Mouse (Mus musculus) ES-E14 (cell line): Measurements from ENCODE around the gene Tsacc. TPM values are rescaled to one million over a fixed set of nuclear protein-coding genes. Genes with fewer than 3 reads are reported as not detected.
"Not testable (repeated sequence)": the region's sequence is repeated elsewhere in the genome, so short reads cannot be mapped to it uniquely, and the experiment has no call there.

Source experiments
- DNase-seq: peaks from one replicate; pipeline ENCODE4 v3.0.0-alpha.2; 2013; ENCODE audit warnings: low read depth, low spot score
- H3K27ac ChIP-seq: 2 replicates; pipeline ENCODE4 v1.5.1; 2012; ENCODE audit warnings: low read depth, mild to moderate bottlenecking, low read length, moderate library complexity, mixed read lengths; ENCODE audit not compliant: poor library complexity, insufficient read depth, severe bottlenecking
- H3K36me3 ChIP-seq: 2 replicates; pipeline ENCODE4 v1.6.1; 2012; ENCODE audit warnings: mild to moderate bottlenecking, low read length, moderate library complexity, mixed read lengths; ENCODE audit not compliant: control insufficient read depth, poor library complexity, insufficient read depth, severe bottlenecking
- H3K4me1 ChIP-seq, 2 experiments: fragments of 150-350 bp in 1 of 2; sonication (generic) in 1 of 2; 2 replicates each; pipeline ENCODE4 v1.6.1; 2012; ENCODE audit warnings: low read length in 2 of 2, mild to moderate bottlenecking in 1 of 2, mixed read lengths in 1 of 2; ENCODE audit not compliant: control insufficient read depth in 2 of 2, insufficient read depth in 2 of 2, poor library complexity in 1 of 2
- H3K4me3 ChIP-seq, 2 experiments: fragments of 150-350 bp in 1 of 2; sonication (generic) in 1 of 2; 2 replicates each; pipeline ENCODE4 v1.5.1; 2012; ENCODE audit warnings: low read length in 2 of 2, low read depth in 1 of 2, mild to moderate bottlenecking in 1 of 2, mixed read lengths in 1 of 2; ENCODE audit not compliant: insufficient read depth in 1 of 2, poor library complexity in 1 of 2, severe bottlenecking in 1 of 2
- H3K9ac ChIP-seq: 2 replicates; pipeline ENCODE4 v1.6.1; 2012; ENCODE audit warnings: low read depth, mild to moderate bottlenecking, low read length, mixed read lengths; ENCODE audit not compliant: poor library complexity, insufficient read depth, severe bottlenecking
- H3K9me3 ChIP-seq: fragments of 150-350 bp; sonication (generic); 2 replicates; pipeline ENCODE4 v1.6.1; 2012; ENCODE audit warnings: low read depth, mild to moderate bottlenecking, low read length; ENCODE audit not compliant: control insufficient read depth, insufficient read depth
- CHD2 ChIP-seq: IDR thresholded peaks from 2 replicates; pipeline ENCODE4 v1.6.1; 2014; ENCODE audit warnings: mild to moderate bottlenecking, low read depth, low read length, inconsistent platforms
- HCFC1 ChIP-seq: IDR thresholded peaks from 2 replicates; pipeline ENCODE4 v1.6.1; 2012; ENCODE audit warnings: low read length, inconsistent platforms, borderline replicate concordance; ENCODE audit not compliant: insufficient read depth
- MAFK ChIP-seq: IDR thresholded peaks from 2 replicates; pipeline ENCODE4 v1.6.1; 2014; ENCODE audit warnings: mild to moderate bottlenecking, low read depth, low read length, inconsistent platforms; ENCODE audit not compliant: insufficient read depth
- ZC3H11A ChIP-seq: IDR thresholded peaks from 2 replicates; pipeline ENCODE4 v1.6.1; 2012; ENCODE audit warnings: low read depth, mild to moderate bottlenecking, inconsistent platforms, low read length, borderline replicate concordance
- ZNF384 ChIP-seq: IDR thresholded peaks from 2 replicates; pipeline ENCODE4 v1.6.1; 2012; ENCODE audit warnings: low read depth, low read length, inconsistent platforms
- in situ Hi-C, 2 experiments: fragments of 600-800 bp; cut with MboI; formaldehyde crosslinking; loops; one replicate each; pipeline ENCODE4 v1.15.1; 2025; ENCODE audit warnings: low sequenced_read_pairs in 2 of 2, inconsistent platforms in 1 of 2; ENCODE audit not compliant: unreplicated experiment in 2 of 2
- total RNA-seq: library from RNA; depleted of rRNA; stranded (reverse); fragments of 300-350 nt; gene quantifications from 2 replicates; pipeline ENCODE4 v1.2.3, GENCODE M21; 2012

Gene Tsacc
- total RNA-seq, 1 experiment: 16.7 TPM

- H3K36me3 ChIP-seq, in situ Hi-C loops, H3K9me3 ChIP-seq, DNase-seq, H3K9ac ChIP-seq, H3K27ac ChIP-seq, H3K4me3 ChIP-seq: not testable (repeated sequence)
- TF ChIP-seq ZNF384: peak; percentile 87
- H3K4me1 ChIP-seq: peaks cover 9 to 13% of the 10 kb centered on the region in 2 experiments
Observed at GRCm38 (mm10) chr3:88285565-88285895, 11.3 kb downstream of the Tsacc start.

- in situ Hi-C loops, H3K9ac ChIP-seq, H3K4me3 ChIP-seq, H3K36me3 ChIP-seq, H3K9me3 ChIP-seq, DNase-seq: not testable (repeated sequence)
- 0 out of 2 replicates have a peak overlapping the region, but pooled peaks have one; percentile 63 for H3K27ac ChIP-seq
- peaks cover 10 to 14% of the 10 kb centered on the region in 2 experiments for H3K4me1 ChIP-seq
Observed at GRCm38 (mm10) chr3:88284815-88285564, 11.8 kb downstream of the Tsacc start.

DNA sequence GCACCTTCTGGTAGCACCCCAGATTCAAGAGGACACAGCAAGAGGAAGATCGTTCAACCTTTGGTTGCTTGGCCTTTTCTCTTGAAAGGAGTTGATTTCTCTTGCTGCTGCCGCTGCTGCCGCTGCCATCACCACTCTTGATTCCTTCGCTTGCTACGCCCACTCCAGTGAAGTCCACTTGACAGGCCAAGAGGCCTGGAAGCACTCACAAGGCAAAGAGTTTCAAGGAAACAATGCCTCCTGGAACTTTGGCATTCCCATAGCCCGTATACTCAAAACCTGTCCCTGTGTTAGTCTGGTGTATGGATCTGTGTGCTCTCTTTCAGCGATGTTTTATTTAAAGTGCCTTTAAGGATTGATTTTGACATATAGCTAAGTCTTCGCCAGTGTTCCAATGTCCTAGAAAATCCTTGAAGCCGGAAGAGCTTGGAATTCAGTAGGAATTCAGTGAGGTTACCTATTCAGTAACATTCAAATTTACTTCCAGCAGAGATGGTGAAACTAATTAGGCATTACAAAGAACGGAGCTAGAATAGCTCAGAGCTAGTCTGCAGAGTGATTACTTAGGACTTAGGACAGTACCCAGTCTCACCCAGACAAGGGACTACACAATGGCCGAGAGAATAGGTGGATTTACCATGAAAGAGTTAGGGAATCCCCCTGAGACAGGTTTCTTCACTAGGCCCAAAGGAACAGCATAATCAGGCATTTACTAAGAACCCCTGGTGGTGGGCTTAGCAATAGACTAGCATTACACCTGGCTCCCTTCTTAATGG is 15.5 kb downstream of the Tsacc start:
- in situ Hi-C loops, H3K9me3 ChIP-seq, DNase-seq, H3K36me3 ChIP-seq: not testable (repeated sequence)
- Histone ChIP-seq H3K27ac (peak overlapping the region; percentile 92), H3K4me3 (peak overlapping the region; percentile 11 to 40; a peak in 3 of 4 replicates), H3K9ac (peak overlapping the region; percentile 45; the same call in 1 of the 2 replicates), H3K4me1 (peaks cover 16 to 20% of the 10 kb centered on the region in 2 experiments)

DNA sequence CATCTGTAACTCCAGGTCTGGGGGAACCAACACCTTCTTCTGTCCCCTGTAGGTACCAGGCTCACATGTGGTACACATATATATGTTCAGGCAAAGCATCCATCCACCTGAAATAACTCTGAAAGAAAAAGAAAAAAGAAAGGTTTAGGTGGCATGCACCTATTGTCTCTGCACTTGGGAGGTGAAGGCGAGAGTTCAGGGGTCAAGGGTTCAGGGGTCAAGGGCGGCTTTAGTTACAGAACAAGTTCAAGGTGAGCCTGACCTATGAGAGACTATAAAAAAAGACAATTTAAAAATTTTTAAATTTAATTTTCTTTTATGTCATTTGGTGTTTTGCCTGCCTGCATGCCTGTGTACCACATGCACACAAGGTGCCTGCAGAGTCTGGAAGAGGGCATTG is 16.8 kb downstream of the Tsacc start:
- TF ChIP-seq ZNF384 (no peak), CHD2 (peak; percentile 54)
- H3K4me1 ChIP-seq: peaks cover 16 to 20% of the 10 kb centered on the region in 2 experiments
- in situ Hi-C loops: no loop called here
- peaks cover 2% of the 10 kb centered on the region; the same call in 1 of the 2 replicates for H3K36me3 ChIP-seq
- no peaks in the 10 kb centered on the region for H3K9me3 ChIP-seq
- DNase-seq: no peak
- H3K4me3 ChIP-seq: peak overlapping the region in 1 of 2 experiments; percentile 45; a peak in 2 of 4 replicates
- peak overlapping the region; percentile 54; the same call in 1 of the 2 replicates for H3K9ac ChIP-seq
- H3K27ac ChIP-seq: peak overlapping the region; percentile 92

DNA sequence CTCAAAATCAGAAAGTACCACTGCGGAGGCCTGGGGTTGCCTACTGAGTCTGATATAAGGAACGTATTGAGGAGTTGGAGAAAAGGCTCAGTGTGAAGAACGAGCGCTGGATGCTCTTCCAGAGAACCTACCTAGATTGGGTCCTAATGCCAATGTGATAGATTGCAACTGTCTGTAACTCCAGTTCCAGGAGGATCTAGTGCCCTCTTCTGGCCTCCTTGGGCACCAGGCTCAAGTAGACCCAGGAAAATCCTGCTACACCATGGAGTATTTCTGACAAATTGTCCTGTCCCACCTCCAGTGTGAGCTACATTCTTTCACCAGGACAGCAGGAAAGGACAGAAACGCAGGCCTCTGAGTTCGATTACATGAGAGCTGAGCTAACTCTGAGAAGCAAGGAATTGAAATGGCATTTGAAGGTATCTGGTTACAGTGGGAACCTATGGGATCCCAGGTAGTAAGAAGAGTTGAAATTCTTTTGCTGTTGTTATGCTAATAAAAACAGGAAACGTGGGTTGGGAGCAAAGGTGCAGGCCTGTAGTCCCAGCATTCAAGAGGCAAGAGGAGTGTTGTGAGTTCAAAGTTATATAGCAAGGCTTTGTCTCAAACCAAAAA is 20.2 kb downstream of the Tsacc start:
- Histone ChIP-seq H3K4me3 (peak overlapping the region; percentile 14 to 54), H3K27ac (peak overlapping the region; percentile 96), H3K4me1 (peaks cover 11 to 13% of the 10 kb centered on the region in 2 experiments), H3K36me3 (peaks cover 3% of the 10 kb centered on the region; the same call in 1 of the 2 replicates), H3K9ac (peak overlapping the region; percentile 72), H3K9me3 (no peaks in the 10 kb centered on the region)
- in situ Hi-C loops: no loop called here
- TF ChIP-seq MAFK: no peak
- no peak for TF ChIP-seq ZC3H11A
- TF ChIP-seq HCFC1: no peak
- TF ChIP-seq CHD2: peak; percentile 42; the same call in 1 of the 2 replicates
- TF ChIP-seq ZNF384: no peak
- DNase-seq: peak; percentile 71
